Mouse (Mus musculus) lung, postnatal 0 days (tissue): ENCODE measurements around the gene Nckap5. TPM values are rescaled to one million over a fixed set of nuclear protein-coding genes. Genes with fewer than 3 reads are reported as not detected.

Experiments used
- ATAC-seq: fragments of 200-750 bp; cut with Nextera tagmentation; 2 replicates; pipeline ENCODE4 v1.8.0; 2017; ENCODE audit warnings: moderate library complexity
- DNase-seq: peaks from one replicate; pipeline ENCODE4 v3.0.0-alpha.2; 2016; ENCODE audit warnings: low spot score
- H3K27ac ChIP-seq: fragments of 300-500 bp; sonication (generic); 2 replicates; pipeline ENCODE4 v1.5.1; 2014; ENCODE audit warnings: antibody characterized with exemption, mild to moderate bottlenecking, low read length, mixed read lengths
- H3K27me3 ChIP-seq: fragments of 300-500 bp; sonication (generic); replicated peaks from 2 replicates; pipeline ENCODE4 v1.6.1; 2014; ENCODE audit warnings: low read length, mixed read lengths; ENCODE audit not compliant: insufficient read depth
- H3K36me3 ChIP-seq: fragments of 300-500 bp; sonication (generic); 2 replicates; pipeline ENCODE4 v1.6.1; 2014; ENCODE audit warnings: low read length, mixed read lengths; ENCODE audit not compliant: insufficient read depth
- H3K4me1 ChIP-seq: fragments of 300-500 bp; sonication (generic); 2 replicates; pipeline ENCODE4 v1.6.1; 2014; ENCODE audit warnings: antibody characterized with exemption, low read depth, low read length, mixed read lengths; ENCODE audit not compliant: insufficient read depth
- H3K4me2 ChIP-seq: fragments of 300-500 bp; sonication (generic); replicated peaks from 2 replicates; pipeline ENCODE4 v1.6.1; 2014; ENCODE audit warnings: low read depth, mild to moderate bottlenecking, low read length, moderate library complexity, mixed read lengths
- H3K4me3 ChIP-seq: fragments of 300-500 bp; sonication (generic); 2 replicates; pipeline ENCODE4 v1.5.1; 2014; ENCODE audit warnings: low read depth, low read length
- H3K9ac ChIP-seq: fragments of 300-500 bp; sonication (generic); replicated peaks from 2 replicates; pipeline ENCODE4 v1.6.1; 2014; ENCODE audit warnings: low read depth, mild to moderate bottlenecking
- H3K9me3 ChIP-seq: fragments of 300-500 bp; sonication (generic); 2 replicates; pipeline ENCODE4 v1.6.1; 2016; ENCODE audit warnings: low read length, mixed read lengths
- CTCF ChIP-seq: IDR thresholded peaks from 2 replicates; pipeline ENCODE4 v1.5.1; 2016; ENCODE audit warnings: antibody characterized with exemption, mild to moderate bottlenecking
- EP300 ChIP-seq: IDR thresholded peaks from 2 replicates; pipeline ENCODE4 v1.6.1; 2016; ENCODE audit warnings: antibody characterized with exemption, mild to moderate bottlenecking, control low read depth
- WGBS: fragments of 180-500 bp; shearing (Covaris S2); extraction: QIAGEN DNeasy Blood & Tissue Kit; methylation state at CpG from one replicate; pipeline ENCODE4 v1.1.7; 2014; 5-methylcytosine and 5-hydroxymethylcytosine counted together
- polyA plus RNA-seq: library from polyadenylated mRNA; unstranded; fragments of >200 nt; fragmentation: Nextera tagmentation; extraction: Ambion mirVana; gene quantifications from 2 replicates; pipeline ENCODE4 v1.2.1, GENCODE M21; 2015

Nckap5 gene
- polyA plus RNA-seq, 1 experiment from 2014 or later = 26.0 TPM

GRCm38 (mm10) chr1:126738291-126738640 lies 92.3 kb downstream of the Nckap5 start:
- Histone ChIP-seq H3K36me3 (no peaks in the 10 kb centered on the region), H3K9me3 (no peaks in the 10 kb centered on the region), H3K4me2 (peak overlapping the region; percentile 55), H3K4me1 (no peaks in the 10 kb centered on the region), H3K9ac (no peak overlapping the region), H3K4me3 (peak overlapping the region; percentile 30), H3K27me3 (no peaks in the 10 kb centered on the region), H3K27ac (no peak overlapping the region)
- no peak for ATAC-seq
- no peak for DNase-seq
- WGBS = 13% methylated on average over 12 of the region's 12 CpGs
- no peak for TF ChIP-seq EP300
- no peak for TF ChIP-seq CTCF

GRCm38 (mm10) chr1:126737554-126738290 lies 92.9 kb downstream of the Nckap5 start:
- Histone ChIP-seq H3K36me3 (no peaks in the 10 kb centered on the region), H3K4me3 (peak overlapping the region; percentile 30), H3K4me1 (no peaks in the 10 kb centered on the region), H3K9me3 (no peaks in the 10 kb centered on the region), H3K4me2 (peak overlapping the region; percentile 55), H3K27me3 (no peaks in the 10 kb centered on the region), H3K9ac (peak overlapping the region; percentile 20; the same call in 1 of the 2 replicates), H3K27ac (no peak overlapping the region)
- ATAC-seq = peak; percentile 68
- WGBS = 11% methylated on average over 18 of the region's 18 CpGs
- TF ChIP-seq EP300 (no peak), CTCF (no peak)
- DNase-seq = peak; percentile 48

- no peak overlapping the region for H3K4me3 ChIP-seq
- DNase-seq = no peak
- no peaks in the 10 kb centered on the region for H3K27me3 ChIP-seq
- H3K4me1 ChIP-seq = peaks cover under 1% of the 10 kb centered on the region; the same call in 1 of the 2 replicates
- TF ChIP-seq EP300 = no peak
- TF ChIP-seq CTCF = no peak
- H3K27ac ChIP-seq = no peak overlapping the region
- no peak for ATAC-seq
- no peak overlapping the region for H3K9ac ChIP-seq
- no peaks in the 10 kb centered on the region for H3K36me3 ChIP-seq
- H3K4me2 ChIP-seq = no peak overlapping the region
- no peaks in the 10 kb centered on the region for H3K9me3 ChIP-seq
Measured at GRCm38 (mm10) chr1:126731691-126732090, 98.9 kb downstream of the Nckap5 start.

DNA sequence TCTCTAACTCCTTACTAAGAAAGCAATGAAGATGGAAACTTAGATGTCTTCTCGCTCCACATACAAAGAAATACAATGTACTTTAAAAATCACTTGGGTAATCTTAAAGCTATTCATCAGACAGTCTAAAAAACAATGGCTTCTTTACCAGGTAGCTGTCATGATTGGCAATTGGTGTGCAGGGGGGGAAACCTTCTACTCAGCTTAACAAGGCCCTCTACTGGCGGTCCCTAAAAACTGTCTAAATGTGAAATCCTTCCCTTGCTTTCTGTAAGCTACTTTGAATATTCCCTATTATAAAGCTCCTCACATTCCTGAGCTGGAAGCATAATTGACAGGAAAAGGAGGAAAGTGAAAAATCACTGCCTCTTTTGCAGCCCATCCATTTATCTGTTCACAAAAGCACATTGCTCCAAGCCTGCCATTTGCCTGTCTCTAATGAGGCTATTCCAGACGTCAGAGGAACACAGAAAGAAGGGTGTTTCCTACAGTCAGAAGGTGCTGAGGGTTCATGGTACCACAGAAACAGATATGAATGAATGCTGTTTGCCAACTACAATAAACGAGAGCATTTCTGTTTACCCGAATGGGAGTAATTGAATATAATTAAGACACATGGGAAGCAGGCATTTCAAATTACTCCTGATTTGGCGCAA lies 104.1 kb downstream of the Nckap5 start:
- no peak overlapping the region for H3K9ac ChIP-seq
- no peak for ATAC-seq
- no peaks in the 10 kb centered on the region for H3K36me3 ChIP-seq
- no peaks in the 10 kb centered on the region for H3K9me3 ChIP-seq
- peaks cover 2% of the 10 kb centered on the region; the same call in 1 of the 2 replicates for H3K4me1 ChIP-seq
- H3K4me2 ChIP-seq = no peak overlapping the region
- DNase-seq = peak; percentile 38
- no peaks in the 10 kb centered on the region for H3K27me3 ChIP-seq
- H3K27ac ChIP-seq = no peak overlapping the region
- TF ChIP-seq EP300 (no peak), CTCF (peak; percentile 70)
- no peak overlapping the region for H3K4me3 ChIP-seq
- 68% methylated on average over 6 of the region's 6 CpGs for WGBS

DNA sequence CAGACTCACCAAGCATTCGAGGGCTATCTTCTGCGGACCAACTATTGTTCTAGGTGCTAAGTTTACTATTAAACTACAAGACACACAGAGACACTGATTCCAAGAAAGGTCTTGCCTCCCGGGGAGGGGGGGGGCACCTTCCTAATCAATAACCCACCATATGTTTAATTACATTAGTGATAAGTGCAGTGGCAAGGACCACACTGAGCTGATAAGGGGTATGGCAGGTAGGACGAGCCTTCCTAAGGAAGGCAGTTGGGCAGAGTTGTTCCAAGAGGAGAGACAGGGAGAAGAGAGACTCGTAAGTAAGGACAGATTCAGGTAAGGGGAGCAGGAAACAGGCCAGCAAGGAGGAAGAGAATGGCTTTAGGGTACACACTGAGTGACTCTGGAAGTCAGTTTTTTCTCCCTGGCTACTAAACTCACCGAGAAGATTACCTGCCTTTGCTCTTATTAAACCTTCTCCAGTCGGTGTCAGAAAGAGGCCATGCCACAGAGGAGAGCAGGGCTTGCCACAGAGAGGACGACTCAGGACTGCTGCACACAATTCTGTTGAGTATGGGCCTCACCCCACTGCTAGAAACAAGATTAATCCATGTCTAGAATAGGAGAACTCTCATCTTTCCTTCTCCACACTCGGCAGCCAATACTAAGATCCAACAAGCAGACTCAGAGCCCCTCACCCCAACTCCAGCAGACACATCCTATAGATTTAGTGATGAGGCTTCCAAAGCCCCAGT lies 104.8 kb downstream of the Nckap5 start:
- TF ChIP-seq EP300 (no peak), CTCF (no peak)
- Histone ChIP-seq H3K4me2 (no peak overlapping the region), H3K9me3 (no peaks in the 10 kb centered on the region), H3K4me3 (no peak overlapping the region), H3K9ac (no peak overlapping the region), H3K27me3 (no peaks in the 10 kb centered on the region), H3K36me3 (no peaks in the 10 kb centered on the region), H3K4me1 (peaks cover 2% of the 10 kb centered on the region; the same call in 1 of the 2 replicates), H3K27ac (no peak overlapping the region)
- no peak for DNase-seq
- no peak for ATAC-seq
- WGBS = 54% methylated on average over 9 of the region's 9 CpGs

- no peaks in the 10 kb centered on the region for H3K9me3 ChIP-seq
Measured at GRCm38 (mm10) chr1:126721917-126722316, 108.7 kb downstream of the Nckap5 start.

More at GRCm38 (mm10) chr1:126721917-126722316, 108.7 kb downstream of the Nckap5 start:
- TF ChIP-seq EP300 (no peak), CTCF (no peak)
- WGBS = 82% methylated on average over 1 of the region's 1 CpGs
- Histone ChIP-seq H3K4me1 (peaks cover 5% of the 10 kb centered on the region; the same call in 1 of the 2 replicates), H3K4me3 (no peak overlapping the region), H3K27ac (no peak overlapping the region), H3K9ac (no peak overlapping the region), H3K27me3 (no peaks in the 10 kb centered on the region), H3K4me2 (no peak overlapping the region), H3K36me3 (no peaks in the 10 kb centered on the region)
- DNase-seq = no peak
- ATAC-seq = no peak
